Mouse (Mus musculus) liver, postnatal 0 days (tissue): Measurements from ENCODE around the gene P3h3.

Experiments
- CTCF ChIP-seq: sonication (generic); IDR thresholded peaks from 2 replicates; pipeline ENCODE4 v1.5.1; 2016; ENCODE audit warnings: antibody characterized with exemption, low read depth
- EP300 ChIP-seq: IDR thresholded peaks from 2 replicates; pipeline ENCODE4 v1.6.1; 2016; ENCODE audit warnings: antibody characterized with exemption, low read depth, mild to moderate bottlenecking

- TF ChIP-seq EP300, result no peak
- no peak for TF ChIP-seq CTCF
These were observed 65.6 kb downstream of the P3h3 start for GRCm38 (mm10) chr6:124791911-124792310.
